Mouse (Mus musculus) frontal cortex, adult 2 months (tissue): ENCODE results near the gene Pqlc2. TPM values are rescaled to one million over a fixed set of nuclear protein-coding genes. Genes with fewer than 3 reads are reported as not detected.

Experiments used
- polyA plus RNA-seq: library from polyadenylated mRNA; depleted of rRNA; stranded (reverse); fragments of >200 nt; gene quantifications from 2 replicates; pipeline ENCODE4 v1.2.3, GENCODE M21; 2012; rRNA removed

Gene Pqlc2
- polyA plus RNA-seq, 1 experiment: 19.7 TPM

Other genes starting within 250 kb of the Pqlc2 start
- 6.2 and 6.6 TPM in 2 replicates for gene Htr6, start 235.1 kb downstream of the Pqlc2 start, polyA plus RNA-seq
- gene Nbl1, start 217.7 kb downstream of the Pqlc2 start, polyA plus RNA-seq: 78.9 and 79.7 TPM in 2 replicates
- 162 and 170 TPM in 2 replicates for gene Minos1, start 179.6 kb downstream of the Pqlc2 start, polyA plus RNA-seq
- gene Capzb, start 117.8 kb downstream of the Pqlc2 start, polyA plus RNA-seq: 222 and 227 TPM in 2 replicates
- 17.7 and 17.8 TPM in 2 replicates for gene Akr7a5, start within 50 bp of the Pqlc2 start, polyA plus RNA-seq
- 52.7 and 53.6 TPM in 2 replicates for gene Mrto4, start 41.9 kb upstream of the Pqlc2 start, polyA plus RNA-seq
- 68.3 and 71.0 TPM in 2 replicates for gene Emc1, start 41.9 kb upstream of the Pqlc2 start, polyA plus RNA-seq
- 177 and 186 TPM in 2 replicates for gene Ubr4, start 41.9 kb upstream of the Pqlc2 start, polyA plus RNA-seq
- 10.1 TPM in 2 replicates for gene Iffo2, start 219.8 kb upstream of the Pqlc2 start, polyA plus RNA-seq